Comparison of ENCODE assay signal across 27 mouse cellular contexts in the genomic region with DNA sequence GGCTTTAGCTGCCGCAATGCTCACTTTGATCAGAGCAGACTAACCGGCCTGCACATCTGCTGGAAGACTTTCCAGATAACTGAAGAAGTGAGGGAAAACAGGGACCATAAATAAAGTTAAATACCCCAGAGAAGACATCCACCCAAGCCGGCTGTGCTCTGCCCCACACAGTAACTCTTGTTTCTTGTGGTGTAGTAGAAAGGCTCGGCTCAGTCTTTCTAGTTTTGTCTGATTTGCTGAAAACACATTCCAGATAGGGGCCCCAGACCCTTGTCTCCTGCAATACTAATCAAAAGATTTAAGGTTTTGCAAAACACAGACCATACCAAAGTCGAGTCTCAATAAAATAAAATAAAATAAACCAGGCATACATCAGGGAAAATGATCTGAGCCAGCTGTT.
DNase-seq lines count a peak whose midpoint lies in the region; ATAC-seq and TF ChIP-seq lines count a peak whose summit lies in the region.
"Had no signal": no experiment of that assay in that cellular context is flagged by ENCODE, and none has a peak within 500 bp of the region (broad histone marks: within the 10 kb centered on the region; RNA-seq: fewer than 3 reads in every experiment).

No protein-coding gene starts in this region.

- no peak overlapping the region for H3K4me3 ChIP-seq in heart, embryonic 14.5 days (ENCODE audit: control insufficient read depth in 1 of 2, insufficient read depth in 1 of 2, low read depth in 1 of 2, low read length in 2 of 2)
- H3K4me3 ChIP-seq in kidney, postnatal 0 days (replicated peaks; ENCODE audit: low read depth, low read length): no peak overlapping the region
- H3K4me3 ChIP-seq in intestine, embryonic 16.5 days (ENCODE audit: low read length): no peak overlapping the region
- H3K4me3 ChIP-seq in hindbrain, embryonic 10.5 days: no peak overlapping the region
- H3K4me3 ChIP-seq in midbrain, embryonic 11.5 days (ENCODE audit: low read depth, low read length): no peak overlapping the region
- H3K4me3 ChIP-seq: embryonic facial prominence, embryonic 12.5 days; forebrain, embryonic 13.5 days; heart, embryonic 10.5 days; hindbrain, embryonic 15.5 days; layer of hippocampus, adult 2 months; limb, embryonic 13.5 days; midbrain, embryonic 10.5 days had no signal

- no peaks in the 10 kb centered on the region for H3K27me3 ChIP-seq in heart, embryonic 14.5 days (ENCODE audit: control insufficient read depth, insufficient read depth, low read length)
- no peaks in the 10 kb centered on the region for H3K27me3 ChIP-seq in kidney, postnatal 0 days (ENCODE audit: insufficient read depth, low read length)
- no peaks in the 10 kb centered on the region for H3K27me3 ChIP-seq in intestine, embryonic 16.5 days (replicated peaks; ENCODE audit: control insufficient read depth, insufficient read depth, low read length)
- 0 out of 2 replicates have a peak, but pooled peaks cover 4% of the 10 kb centered on the region for H3K27me3 ChIP-seq in hindbrain, embryonic 10.5 days (ENCODE audit: insufficient read depth, poor library complexity, severe bottlenecking)
- no peaks in the 10 kb centered on the region for H3K27me3 ChIP-seq in midbrain, embryonic 11.5 days (ENCODE audit: control insufficient read depth, insufficient read depth, low read length)
- H3K27me3 ChIP-seq: embryonic facial prominence, embryonic 12.5 days; hindbrain, embryonic 15.5 days had no signal

- no peaks in the 10 kb centered on the region for H3K36me3 ChIP-seq in heart, embryonic 14.5 days (ENCODE audit: control insufficient read depth, insufficient read depth, low read length)
- H3K36me3 ChIP-seq in kidney, postnatal 0 days (ENCODE audit: insufficient read depth, low read length): no peaks in the 10 kb centered on the region
- H3K36me3 ChIP-seq in intestine, embryonic 16.5 days (ENCODE audit: control insufficient read depth, insufficient read depth, low read length): no peaks in the 10 kb centered on the region
- no peaks in the 10 kb centered on the region for H3K36me3 ChIP-seq in hindbrain, embryonic 10.5 days
- H3K36me3 ChIP-seq in midbrain, embryonic 11.5 days (ENCODE audit: control insufficient read depth, insufficient read depth, low read length): no peaks in the 10 kb centered on the region
- H3K36me3 ChIP-seq: embryonic facial prominence, embryonic 12.5 days; heart, embryonic 10.5 days; hindbrain, embryonic 15.5 days; limb, embryonic 13.5 days; midbrain, embryonic 10.5 days had no signal

- no peak overlapping the region for H3K4me2 ChIP-seq in heart, embryonic 14.5 days (ENCODE audit: low read length)
- H3K4me2 ChIP-seq in kidney, postnatal 0 days (ENCODE audit: low read length): no peak overlapping the region
- H3K4me2 ChIP-seq in intestine, embryonic 16.5 days (ENCODE audit: low read depth, low read length): no peak overlapping the region
- H3K4me2 ChIP-seq in midbrain, embryonic 11.5 days: no peak overlapping the region
- H3K4me2 ChIP-seq: embryonic facial prominence, embryonic 12.5 days; forebrain, embryonic 13.5 days; hindbrain, embryonic 15.5 days; limb, embryonic 13.5 days; liver, embryonic 11.5 days had no signal

- peaks cover 14 to 15% of the 10 kb centered on the region in 2 experiments for H3K4me1 ChIP-seq in heart, embryonic 14.5 days (ENCODE audit: control insufficient read depth in 2 of 2, insufficient read depth in 2 of 2, low read length in 2 of 2)
- peaks cover 11% of the 10 kb centered on the region for H3K4me1 ChIP-seq in kidney, postnatal 0 days (replicated peaks; ENCODE audit: insufficient read depth, low read length)
- H3K4me1 ChIP-seq in intestine, embryonic 16.5 days (ENCODE audit: control insufficient read depth, insufficient read depth, low read length): peaks cover 26% of the 10 kb centered on the region
- H3K4me1 ChIP-seq in hindbrain, embryonic 10.5 days (replicated peaks): peaks cover 17% of the 10 kb centered on the region
- H3K4me1 ChIP-seq in midbrain, embryonic 11.5 days (ENCODE audit: control insufficient read depth, insufficient read depth, low read length): no peaks in the 10 kb centered on the region; the same call in 1 of the 2 replicates

- no peak for ATAC-seq in heart, embryonic 14.5 days (ENCODE audit: insufficient number of reproducible peaks, insufficient read depth, low FRiP score, low read depth)
- no peak for ATAC-seq in kidney, postnatal 0 days (replicated peaks; ENCODE audit: low FRiP score, low read depth)
- ATAC-seq in intestine, embryonic 16.5 days: peak; percentile 37; the same call in 1 of the 2 replicates
- ATAC-seq in midbrain, embryonic 11.5 days (ENCODE audit: low FRiP score): no peak
- ATAC-seq: CD4-positive, CD25-positive, alpha-beta regulatory T cell, adult 4 months; forebrain, embryonic 13.5 days; inflammation-experienced regulatory T-cells, adult 6 months; midbrain, embryonic 16.5 days had no signal

- TF ChIP-seq CTCF in kidney, postnatal 0 days (IDR thresholded peaks at IDR 0.05; ENCODE audit: low read depth): no peak

- H3K9ac ChIP-seq in heart, embryonic 14.5 days (ENCODE audit: low read length): no peak overlapping the region
- no peak overlapping the region for H3K9ac ChIP-seq in kidney, postnatal 0 days (ENCODE audit: low read depth, low read length)
- no peak overlapping the region for H3K9ac ChIP-seq in intestine, embryonic 16.5 days (ENCODE audit: low read depth, low read length)
- H3K9ac ChIP-seq in midbrain, embryonic 11.5 days (ENCODE audit: low read length): no peak overlapping the region
- H3K9ac ChIP-seq: embryonic facial prominence, embryonic 12.5 days; forebrain, embryonic 13.5 days; hindbrain, embryonic 15.5 days; limb, embryonic 13.5 days had no signal

- H3K9me3 ChIP-seq in heart, embryonic 14.5 days (ENCODE audit: control insufficient read depth, low read length): no peaks in the 10 kb centered on the region
- no peaks in the 10 kb centered on the region for H3K9me3 ChIP-seq in kidney, postnatal 0 days (replicated peaks; ENCODE audit: low read length)
- no peaks in the 10 kb centered on the region for H3K9me3 ChIP-seq in intestine, embryonic 16.5 days (ENCODE audit: control insufficient read depth, low read length)
- H3K9me3 ChIP-seq in hindbrain, embryonic 10.5 days: no peaks in the 10 kb centered on the region
- H3K9me3 ChIP-seq in midbrain, embryonic 11.5 days (ENCODE audit: control insufficient read depth, low read length): no peaks in the 10 kb centered on the region
- H3K9me3 ChIP-seq: embryonic facial prominence, embryonic 12.5 days; forebrain, embryonic 13.5 days; heart, embryonic 10.5 days; hindbrain, embryonic 15.5 days; limb, embryonic 13.5 days; midbrain, embryonic 10.5 days had no signal

- 56% methylated on average over 5 of the region's 5 CpGs for WGBS in heart, embryonic 14.5 days
- WGBS in kidney, postnatal 0 days: 39% methylated on average over 5 of the region's 5 CpGs
- WGBS in intestine, embryonic 16.5 days: 40% methylated on average over 5 of the region's 5 CpGs
- WGBS in hindbrain, embryonic 10.5 days: 74% methylated on average over 5 of the region's 5 CpGs
- WGBS in midbrain, embryonic 11.5 days: 81% methylated on average over 5 of the region's 5 CpGs

- no peak for DNase-seq in heart, adult 8-10 months (ENCODE audit: low spot score)
- peak; percentile 75 for DNase-seq in kidney, postnatal 0 days (ENCODE audit: low spot score)
- DNase-seq in kidney, postnatal 36 days: no peak
- peak; percentile 37 for DNase-seq in embryo, embryonic 11 days
- no peak for DNase-seq in hindbrain, embryonic 10.5 days (ENCODE audit: low spot score)
- DNase-seq in midbrain, embryonic 11.5 days (ENCODE audit: low spot score, missing footprints): no peak
- DNase-seq: adrenal gland, postnatal 25 days; cerebellum, adult 11-12 months; cerebellum, adult 9-11 months; gastrocnemius, postnatal 14 days; heart, postnatal 10 days; kidney, postnatal 25 days; lung, postnatal 10 days; spleen, adult 18-20 months had no signal

- H3K27ac ChIP-seq in heart, embryonic 14.5 days (replicated peaks in 1 of 2; ENCODE audit: control insufficient read depth in 1 of 2, insufficient read depth in 1 of 2, low read depth in 2 of 2, low read length in 2 of 2): 0 out of 4 replicates have a peak overlapping the region, but pooled peaks have one; percentile 14 to 16
- no peak overlapping the region for H3K27ac ChIP-seq in kidney, postnatal 0 days
- peak overlapping the region; percentile 20; the same call in 1 of the 2 replicates for H3K27ac ChIP-seq in intestine, embryonic 16.5 days (ENCODE audit: low read length)
- H3K27ac ChIP-seq in hindbrain, embryonic 10.5 days: no peak overlapping the region
- H3K27ac ChIP-seq in midbrain, embryonic 11.5 days (ENCODE audit: low read depth, low read length): no peak overlapping the region
- H3K27ac ChIP-seq: embryonic facial prominence, embryonic 12.5 days; forebrain, embryonic 13.5 days; heart, embryonic 10.5 days; hindbrain, embryonic 15.5 days; layer of hippocampus, adult 2 months; limb, embryonic 13.5 days; midbrain, embryonic 10.5 days had no signal

Comparison
In these comparisons a context has a peak if more than half of its experiments do, and no peak if none do; other contexts are left out.
1. DNase-seq: peak in kidney, postnatal 0 days (single experiment) and embryo, embryonic 11 days (single experiment); none in heart, adult 8-10 months (single experiment), kidney, postnatal 36 days (0 of 2), hindbrain, embryonic 10.5 days (single experiment) and midbrain, embryonic 11.5 days (single experiment).
2. H3K27ac ChIP-seq: peak in heart, embryonic 14.5 days (2 of 2) and intestine, embryonic 16.5 days (single experiment); none in kidney, postnatal 0 days (single experiment), hindbrain, embryonic 10.5 days (single experiment) and midbrain, embryonic 11.5 days (single experiment).